Mouse (Mus musculus): ENCODE measurements around the gene Aurkc. TPM values are rescaled to one million over a fixed set of nuclear protein-coding genes. Genes with fewer than 3 reads are reported as not detected.
"Not testable (repeated sequence)": the region's sequence is repeated elsewhere in the genome, so short reads cannot be mapped to it uniquely, and the experiment has no call there.

Gene Aurkc
- total RNA-seq (2021), result not detected
- long read RNA-seq, experiment 1, result 0 reads
- long read RNA-seq, experiment 2, result 0 reads

DNA sequence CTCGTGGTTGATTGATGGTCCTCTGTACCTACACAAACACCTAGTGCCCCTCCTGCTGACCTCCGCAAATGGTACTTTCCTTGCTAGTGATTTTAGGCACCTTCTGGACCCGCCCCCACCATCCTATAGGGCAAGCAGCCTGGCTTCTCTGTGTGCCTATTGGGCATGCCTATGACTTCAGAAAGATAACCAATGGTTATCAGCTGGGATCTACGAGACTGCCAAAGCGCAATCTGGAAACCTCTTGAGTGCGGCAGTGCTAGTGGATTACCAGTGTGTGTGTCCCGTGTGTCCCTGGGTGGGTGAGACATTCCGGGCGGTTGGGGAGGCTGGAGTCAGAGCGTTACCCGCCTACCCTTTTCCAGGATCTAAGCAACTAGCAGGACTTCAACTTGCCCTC lies at the start of gene Aurkc:
Gene Aurkc (plus strand): TSS at position 50 of the 400 bp plus-strand sequence.
- DNase-seq; intact Hi-C loops (cut with DNase I; ENCODE audit: low total_unique reads): not testable (repeated sequence)

DNA sequence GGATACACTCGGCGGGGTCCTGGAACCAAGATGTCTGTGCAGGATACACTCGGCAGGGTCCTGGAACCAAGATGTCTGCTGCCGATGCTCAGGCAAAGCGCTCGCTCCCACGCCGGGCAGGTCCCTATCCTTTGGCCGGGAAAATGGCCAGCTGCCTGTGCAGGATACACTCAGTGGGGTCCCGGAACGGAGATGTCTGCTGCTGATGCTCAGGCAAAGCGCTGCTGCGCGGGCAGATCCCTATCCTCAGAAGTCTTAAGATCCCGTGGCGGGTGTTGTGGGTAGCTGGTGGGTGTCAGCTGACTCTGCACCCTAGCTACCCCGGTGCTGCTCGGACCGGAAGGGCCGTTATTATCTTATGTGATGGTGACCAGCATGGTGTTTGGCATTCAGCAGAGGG lies 47.0 kb upstream of the Aurkc start:
- intact Hi-C loops (cut with DNase I; ENCODE audit: low total_unique reads), result not testable (repeated sequence)

DNA sequence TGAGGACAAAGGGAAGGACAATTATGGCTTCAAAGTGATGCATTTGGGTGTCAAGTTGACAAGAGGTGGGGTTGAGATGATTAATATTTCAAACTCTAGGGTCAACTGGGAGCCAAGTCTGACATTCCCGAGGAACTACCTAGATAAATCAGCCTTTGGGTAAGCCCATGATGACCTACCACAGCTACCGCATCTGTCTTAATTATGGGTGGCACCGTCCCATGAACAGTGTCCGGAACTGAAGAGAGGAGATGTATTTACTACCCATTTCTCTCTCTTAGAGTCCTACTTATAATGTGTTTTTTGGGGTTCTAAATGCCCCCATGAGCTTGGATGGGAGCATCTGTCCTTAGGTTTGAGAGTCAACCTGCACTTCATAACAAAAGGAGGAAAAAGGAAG lies 38.5 kb upstream of the Aurkc start:
- no peak for DNase-seq
- intact Hi-C loops (cut with DNase I; ENCODE audit: low total_unique reads), result no loop called here

More for the DNA sequence above, 47.0 kb upstream of the Aurkc start:
- not testable (repeated sequence) for DNase-seq

DNA sequence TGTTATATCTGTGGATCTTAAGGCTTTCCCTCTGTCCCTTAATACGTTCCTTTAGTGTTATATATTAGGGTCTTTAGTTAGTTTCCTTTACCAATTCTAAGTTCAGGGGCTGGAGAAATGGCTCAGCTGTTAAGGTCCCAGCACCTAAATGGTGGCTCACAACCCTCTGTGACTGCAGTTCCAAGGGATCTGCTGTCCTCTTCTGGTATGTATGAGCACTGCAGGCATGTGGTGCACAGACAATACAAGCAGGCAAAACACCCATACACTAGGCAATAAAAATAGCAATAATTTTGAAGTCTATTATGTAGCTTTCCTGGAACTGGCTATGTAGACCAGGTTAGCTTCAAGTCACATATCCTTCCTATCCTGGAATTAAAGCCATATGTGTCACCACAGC lies 36.5 kb upstream of the Aurkc start:
- intact Hi-C loops (cut with DNase I; ENCODE audit: low total_unique reads), result no loop called here
- no peak for DNase-seq

DNA sequence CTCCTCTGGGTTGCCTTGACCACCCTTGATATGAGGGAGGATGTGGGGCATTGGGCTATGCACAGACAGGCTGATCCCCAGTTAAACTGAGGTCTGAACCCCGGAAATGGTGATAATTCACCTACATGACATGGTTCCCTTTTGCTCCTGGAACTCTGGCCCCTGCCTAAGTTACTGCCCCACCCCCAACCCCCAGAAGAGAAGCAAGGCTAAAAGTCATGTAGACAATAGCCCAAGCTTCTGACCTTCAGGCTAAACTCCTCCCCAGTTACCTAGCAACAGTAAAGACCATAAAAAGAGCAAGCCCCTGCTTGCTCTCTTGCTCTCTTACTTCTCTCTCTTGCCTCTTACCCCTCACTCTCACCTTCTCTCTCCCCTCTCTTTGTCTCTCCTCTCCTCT lies 21.5 kb upstream of the Aurkc start:
- intact Hi-C loops (cut with DNase I; ENCODE audit: low total_unique reads), result no loop called here
- no peak for DNase-seq

DNA sequence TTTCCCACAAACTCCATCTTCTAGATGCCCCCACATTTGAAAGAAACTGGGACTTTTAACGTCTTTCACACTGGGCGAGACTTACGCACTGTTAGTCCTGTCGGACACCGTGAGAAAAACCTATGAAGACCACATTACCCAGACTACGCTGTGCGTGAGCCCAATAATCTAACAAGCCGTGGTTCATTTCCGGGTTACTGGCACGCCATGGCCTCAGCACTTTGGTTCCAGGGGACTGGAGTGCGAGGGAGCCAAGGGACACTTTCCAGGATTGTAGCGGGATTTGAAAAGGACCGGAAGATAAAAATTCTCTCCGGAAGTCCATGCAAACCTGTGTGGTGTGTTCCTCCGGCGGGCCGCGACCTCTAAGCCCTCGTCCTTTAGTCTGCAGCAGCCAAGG lies 18.2 kb upstream of the Aurkc start:
- no peak for DNase-seq
- intact Hi-C loops (cut with DNase I; ENCODE audit: low total_unique reads), result no loop called here

DNA sequence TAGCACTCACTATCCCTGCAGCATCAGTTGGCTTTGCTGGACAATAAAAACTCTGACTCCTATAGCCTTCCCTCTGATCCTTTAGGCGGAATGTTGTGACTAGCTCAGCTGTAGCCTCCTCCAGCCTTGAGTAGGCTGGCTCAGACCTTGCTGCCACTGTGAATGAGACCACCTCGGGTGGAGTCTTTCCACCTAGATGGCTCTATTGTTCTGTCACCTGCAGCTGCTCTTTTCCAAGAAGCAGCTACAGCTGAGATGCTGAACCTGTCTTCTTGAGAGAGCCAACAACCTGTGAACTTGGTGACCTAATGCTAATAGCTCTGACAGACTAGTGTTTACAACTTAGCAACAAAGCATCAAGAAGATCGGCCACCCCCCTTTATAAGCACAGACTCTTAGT lies 3.8 kb downstream of the Aurkc start:
- DNase-seq; intact Hi-C loops (cut with DNase I; ENCODE audit: low total_unique reads): not testable (repeated sequence)

DNA sequence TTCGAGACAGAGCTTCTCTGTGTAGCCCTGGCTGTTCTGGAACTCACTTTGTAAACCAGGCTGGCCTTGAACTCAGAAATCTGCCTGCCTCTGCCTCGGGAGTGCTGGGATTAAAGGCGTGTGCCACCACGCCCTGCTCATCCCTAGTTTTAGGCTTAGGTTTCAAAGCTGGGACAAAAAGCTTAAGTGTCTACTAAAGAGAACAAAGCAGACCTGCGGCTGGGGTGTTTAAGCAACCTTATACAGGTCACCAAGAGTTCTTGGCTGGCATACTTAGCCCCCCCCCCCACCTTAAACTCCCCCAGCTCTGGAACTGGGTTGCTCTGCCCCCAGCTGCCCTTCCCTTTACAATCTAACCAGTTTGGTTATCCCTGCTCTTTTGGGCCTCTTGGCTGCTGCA lies 10.3 kb downstream of the Aurkc start:
- intact Hi-C loops (cut with DNase I; ENCODE audit: low total_unique reads); DNase-seq: not testable (repeated sequence)

DNA sequence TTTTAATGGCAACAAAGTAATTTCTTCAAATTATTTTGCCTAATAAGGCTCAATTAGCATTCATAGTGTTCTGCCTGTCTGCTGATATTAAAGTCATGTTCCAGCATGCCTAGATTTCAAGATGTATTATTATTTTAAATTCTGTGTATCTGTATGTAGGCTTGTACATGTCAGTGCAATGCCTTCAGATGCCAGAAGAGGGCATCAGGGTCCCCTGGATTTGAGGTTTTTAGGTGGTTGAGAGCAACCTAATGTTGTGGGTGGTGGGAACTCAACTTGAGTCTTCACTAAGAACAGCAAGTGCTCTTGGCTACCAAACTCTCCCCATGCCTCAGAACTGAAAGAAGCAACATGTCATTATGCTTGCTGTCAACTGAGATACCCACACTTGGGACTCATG lies 32.3 kb downstream of the Aurkc start:
- intact Hi-C loops (cut with DNase I; ENCODE audit: low total_unique reads), result no loop called here
- DNase-seq, result no peak

DNA sequence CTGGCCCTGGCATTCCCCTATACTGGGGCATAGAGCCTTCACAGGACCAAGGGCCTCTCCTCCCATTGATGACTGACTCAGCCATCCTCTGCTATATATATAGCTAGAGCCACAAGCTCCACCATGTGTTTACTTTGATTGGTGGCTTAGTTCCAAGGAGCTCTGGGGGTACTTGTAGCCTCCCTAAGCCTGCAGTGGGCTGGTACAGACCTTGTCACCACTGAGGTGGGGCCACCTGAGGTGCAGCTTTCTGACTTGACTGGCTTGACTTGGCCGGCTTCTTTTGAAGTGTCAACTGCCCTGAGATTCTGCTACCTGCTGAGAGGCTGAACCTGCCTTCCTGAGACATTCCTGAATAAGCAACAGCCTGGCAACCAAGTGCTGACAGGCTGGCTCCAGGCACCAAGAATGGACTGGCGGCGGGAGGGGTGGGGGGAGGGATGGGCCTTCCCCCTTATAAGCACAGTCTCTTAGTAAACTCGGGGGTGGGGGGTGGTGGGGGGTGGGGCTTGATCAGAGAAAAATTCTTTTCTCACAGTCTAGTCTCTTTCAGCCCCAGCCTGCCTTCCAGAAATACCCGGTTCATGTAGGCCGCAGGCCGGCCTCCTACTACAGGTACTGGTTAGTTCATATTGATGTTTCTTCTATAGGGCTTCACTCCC lies 54.7 kb downstream of the Aurkc start:
- intact Hi-C loops (cut with DNase I; ENCODE audit: low total_unique reads), result not testable (repeated sequence)

More for the DNA sequence above, 54.7 kb downstream of the Aurkc start:
- DNase-seq, result not testable (repeated sequence)

Other genes starting within 250 kb of the Aurkc start
- gene Zfp954, start 126.2 kb downstream of the Aurkc start, total RNA-seq (2021), result 1 to 10 TPM; 2.7 to 3.4 TPM
- gene Zfp773, start 141.5 kb downstream of the Aurkc start, total RNA-seq (2021), result under 1 TPM; 0.12 to 0.22 TPM
- gene Zfp418, start 176.0 kb downstream of the Aurkc start, total RNA-seq (2021), result under 1 TPM; 0.80 to 0.82 TPM
- 1 to 10 TPM; 1.3 TPM for gene Zfp772, start 214.7 kb downstream of the Aurkc start, total RNA-seq (2021)